Mouse (Mus musculus) lung, adult 18-20 months (tissue): Measurements from ENCODE around the gene Gm28048.

Experiments used
- DNase-seq, 2 experiments: peaks; one replicate each; pipeline ENCODE4 v3.0.0; 2022; ENCODE audit warnings: mixed read lengths in 2 of 2

Gene Gm28048

GRCm38 (mm10) chr11:22989786-22990185 is 7.9 kb upstream of the Gm28048 start:
- no peak for DNase-seq

DNA sequence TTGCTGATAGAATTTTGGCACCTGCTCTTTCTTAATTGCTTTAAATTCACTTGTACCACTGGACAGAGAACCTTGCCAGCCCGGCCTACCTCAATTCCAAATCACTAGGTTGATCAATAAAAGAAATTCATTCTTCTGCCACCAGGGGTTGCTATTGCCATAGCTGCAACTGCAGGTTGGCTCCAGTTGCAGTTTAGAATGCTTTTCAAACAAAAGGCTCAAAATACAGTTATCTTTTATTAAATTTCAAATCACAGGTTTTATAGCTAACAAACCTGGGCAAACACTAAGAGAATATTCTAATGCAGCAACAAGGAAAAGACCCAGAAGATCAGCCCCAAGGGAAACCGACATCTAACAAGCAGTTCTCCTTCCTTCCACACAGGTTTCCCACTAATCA is 5.5 kb upstream of the Gm28048 start:
- DNase-seq, result peak in 1 of 2 experiments; percentile 45

GRCm38 (mm10) chr11:22985510-22985909 is 3.6 kb upstream of the Gm28048 start:
- DNase-seq, result no peak

- no peak for DNase-seq
Observed at GRCm38 (mm10) chr11:22982846-22983245, 956 bp upstream of the Gm28048 start.

DNA sequence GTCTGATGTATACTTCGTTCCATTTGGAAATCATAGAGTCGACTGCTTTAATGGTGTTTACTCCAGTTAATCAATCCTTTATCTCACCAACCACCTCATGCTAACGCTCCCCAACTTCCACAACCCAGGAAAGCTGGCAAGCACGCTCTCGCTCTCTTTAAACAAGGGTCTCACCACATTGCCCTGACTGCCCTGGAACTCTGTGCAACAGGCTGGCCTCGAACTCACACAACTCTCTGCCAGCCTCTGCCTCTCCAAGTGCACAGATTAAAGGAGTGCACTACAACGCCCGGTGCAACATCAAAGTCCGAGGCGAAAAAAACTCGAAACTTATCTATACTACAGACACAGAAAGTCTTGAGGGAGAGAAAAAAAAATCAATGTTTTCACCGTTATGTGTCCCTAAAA is 343 bp downstream of the Gm28048 start:
- no peak for DNase-seq

GRCm38 (mm10) chr11:22981041-22981440 is 849 bp downstream of the Gm28048 start:
- no peak for DNase-seq

DNA sequence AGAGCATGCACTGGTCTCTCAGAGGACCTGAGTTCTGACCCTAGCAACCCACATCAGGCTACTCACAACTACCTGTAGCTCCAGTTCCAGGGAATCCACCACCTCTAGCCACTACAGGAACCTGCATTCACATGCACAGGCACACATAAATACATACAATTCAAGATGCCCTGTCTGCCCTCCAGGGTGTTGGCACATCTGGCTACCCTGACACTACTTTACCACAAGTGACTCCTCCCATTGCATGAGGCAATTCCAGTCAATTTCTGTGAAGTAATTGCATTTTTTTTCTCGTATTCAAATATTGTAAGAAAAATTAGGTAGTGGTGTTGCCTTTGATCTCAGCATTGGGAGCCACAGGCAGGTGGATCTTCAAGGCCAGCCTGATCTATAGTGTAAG is 2.7 kb downstream of the Gm28048 start:
- no peak for DNase-seq

DNA sequence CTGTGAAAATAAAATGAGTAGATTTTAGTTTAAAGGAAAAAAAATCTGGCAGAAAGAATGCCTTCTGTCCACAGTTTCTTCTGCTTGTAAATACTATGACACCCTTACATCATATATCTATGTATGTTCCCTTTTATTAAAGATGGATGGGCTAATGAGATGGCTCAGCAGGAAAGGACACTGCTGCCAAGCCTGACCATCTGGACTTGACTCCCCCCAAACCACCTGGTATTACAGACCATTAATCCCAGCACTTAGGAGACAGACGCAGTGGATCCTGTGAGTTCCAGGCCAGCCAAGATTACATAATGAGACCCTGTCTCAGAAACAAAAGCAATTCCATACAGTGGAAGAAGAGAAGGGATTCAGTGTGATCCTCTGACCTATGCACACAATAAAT is 3.2 kb downstream of the Gm28048 start:
- DNase-seq, result no peak

DNA sequence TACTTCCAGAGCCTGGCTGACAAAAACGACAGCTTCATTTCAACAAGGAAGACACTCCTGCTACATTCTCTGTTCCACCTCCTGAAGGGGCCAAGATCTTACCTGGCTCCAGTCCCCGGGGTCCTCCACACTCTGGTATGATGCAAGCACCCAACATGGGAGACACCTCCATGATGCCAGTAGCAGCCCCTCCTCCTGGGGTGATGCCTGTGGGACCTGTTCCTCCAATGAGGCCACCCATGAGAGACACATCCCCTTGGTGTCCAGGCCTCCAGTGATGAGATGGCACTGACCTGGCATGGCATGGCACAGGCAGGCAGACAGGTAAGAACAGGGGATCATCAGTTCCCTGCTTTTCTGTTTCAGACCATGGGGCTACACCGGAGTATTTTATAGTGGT is 3.7 kb downstream of the Gm28048 start:
- no peak for DNase-seq

DNA sequence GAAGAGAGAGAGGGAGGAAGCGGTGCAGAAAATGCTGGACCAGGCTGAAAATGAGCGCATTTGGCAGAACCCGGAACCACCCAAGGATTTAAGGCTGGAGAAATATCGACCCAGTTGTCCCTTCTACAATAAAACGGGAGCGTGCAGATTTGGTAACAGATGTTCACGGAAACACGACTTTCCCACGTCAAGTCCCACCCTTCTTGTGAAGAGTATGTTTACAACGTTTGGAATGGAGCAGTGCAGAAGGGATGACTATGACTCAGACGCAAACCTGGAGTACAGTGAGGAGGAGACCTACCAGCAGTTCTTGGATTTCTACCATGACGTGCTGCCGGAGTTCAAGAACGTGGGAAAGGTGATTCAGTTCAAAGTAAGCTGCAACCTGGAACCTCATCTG is 8.3 kb downstream of the Gm28048 start:
- DNase-seq, result peak in 1 of 2 experiments; percentile 24

DNA sequence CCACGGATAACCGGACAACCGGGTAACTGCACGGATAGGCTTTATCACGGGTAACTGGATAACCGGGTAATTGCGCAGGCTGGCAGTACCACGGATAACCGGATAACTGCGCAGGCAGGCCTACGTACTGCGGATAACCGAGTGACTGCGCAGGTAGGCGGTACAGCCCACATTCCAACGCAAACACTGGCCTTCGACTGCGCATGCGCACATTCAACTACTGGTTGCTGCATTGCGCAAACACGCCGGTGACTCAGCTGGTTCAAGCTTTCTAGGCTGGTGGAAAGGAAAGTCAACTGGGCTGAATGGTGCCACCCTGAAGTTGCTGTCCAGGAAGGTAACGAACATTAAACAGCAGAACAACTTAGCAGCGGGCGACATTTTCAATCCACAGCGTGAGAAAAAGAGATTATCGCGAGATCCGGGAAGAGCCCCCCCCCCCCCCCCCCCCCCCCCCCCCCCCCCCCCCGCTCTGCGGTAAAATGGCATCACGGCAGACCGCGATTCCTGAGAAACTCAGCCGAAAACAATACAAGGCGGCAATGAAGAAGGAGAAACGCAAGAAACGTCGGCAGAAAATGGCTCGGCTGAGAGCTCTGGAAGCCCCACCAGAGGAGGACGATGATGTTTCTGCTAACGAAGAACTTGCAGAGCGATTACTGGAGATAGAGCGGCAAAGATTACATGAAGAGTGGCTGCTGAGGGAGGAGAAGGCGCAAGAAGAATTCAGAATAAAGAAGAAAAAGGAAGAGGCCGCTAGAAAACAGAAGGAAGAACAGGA is 9.0 kb downstream of the Gm28048 start:
- DNase-seq, result peak; percentile 92

DNA sequence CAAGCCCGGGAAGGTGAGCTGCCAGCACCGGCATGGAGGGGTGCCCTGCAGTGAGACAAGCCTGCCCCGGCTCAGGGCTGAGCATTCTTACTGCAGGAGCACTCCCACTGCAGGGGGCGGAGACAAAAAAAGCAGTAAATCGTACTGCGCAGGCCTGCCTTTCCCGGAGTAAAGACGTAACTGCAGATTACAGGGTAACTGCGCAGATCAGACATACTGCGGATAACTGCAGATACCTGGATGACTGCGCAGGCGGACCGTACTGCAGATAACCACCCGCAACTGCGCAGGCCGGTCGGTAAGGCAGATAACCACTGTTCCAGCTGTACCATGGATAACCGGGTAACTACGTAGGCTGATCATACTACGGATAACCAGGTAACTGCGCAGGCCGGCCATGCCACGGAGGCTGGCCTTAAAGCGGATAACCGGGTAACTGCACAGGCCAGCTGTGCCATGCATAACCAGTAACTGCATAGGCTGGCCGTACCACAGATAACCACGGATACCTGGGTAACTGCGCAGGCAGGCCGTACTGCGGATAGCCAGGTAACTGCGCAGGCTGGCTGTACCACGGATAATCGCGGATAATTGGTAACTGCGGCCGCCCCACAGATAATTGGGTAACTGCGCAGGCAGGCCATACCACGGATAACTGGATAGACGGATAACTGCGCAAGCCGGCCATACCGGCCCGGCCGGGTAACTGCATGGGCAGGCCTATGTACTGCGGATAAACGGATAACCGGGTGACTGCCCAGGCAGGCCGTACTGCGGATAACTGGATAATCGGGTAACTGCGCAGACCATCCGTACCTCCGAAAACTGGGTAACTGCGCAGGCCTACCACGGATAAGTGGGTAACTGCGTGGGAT is 9.8 kb downstream of the Gm28048 start, which contains the start of gene Zrsr1:
Gene Zrsr1, plus strand, starts transcription at position 171 of the 875 bp plus-strand sequence.
- DNase-seq, result peak; percentile 83 to 85

GRCm38 (mm10) chr11:22970546-22970945 is 11.3 kb downstream of the Gm28048 start:
- DNase-seq, result no peak

DNA sequence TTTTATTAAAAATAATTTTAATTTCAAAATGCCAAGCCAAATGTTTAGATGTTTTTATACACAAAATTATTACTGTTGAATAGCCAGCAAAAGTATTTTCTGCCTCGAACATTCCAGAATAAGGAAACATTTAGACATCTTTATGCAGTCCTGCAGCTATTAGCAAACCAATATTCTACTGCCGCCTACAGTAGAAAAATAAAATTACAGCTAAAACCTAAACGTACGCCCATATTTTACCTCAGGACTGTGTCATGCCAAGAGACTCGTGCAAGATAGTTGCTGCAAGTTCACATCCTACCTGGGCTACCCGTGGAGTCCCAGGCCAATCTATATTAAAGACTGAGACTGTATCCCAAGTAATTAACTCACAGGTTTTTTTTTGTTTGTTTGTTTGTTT is 12.4 kb downstream of the Gm28048 start:
- no peak for DNase-seq

- DNase-seq, result peak in 1 of 2 experiments; percentile 35
Observed at GRCm38 (mm10) chr11:22965503-22965902, 16.4 kb downstream of the Gm28048 start.

- DNase-seq, result no peak
Observed at GRCm38 (mm10) chr11:22964401-22964800, 17.5 kb downstream of the Gm28048 start.

GRCm38 (mm10) chr11:22962101-22962500 is 19.8 kb downstream of the Gm28048 start:
- no peak for DNase-seq

DNA sequence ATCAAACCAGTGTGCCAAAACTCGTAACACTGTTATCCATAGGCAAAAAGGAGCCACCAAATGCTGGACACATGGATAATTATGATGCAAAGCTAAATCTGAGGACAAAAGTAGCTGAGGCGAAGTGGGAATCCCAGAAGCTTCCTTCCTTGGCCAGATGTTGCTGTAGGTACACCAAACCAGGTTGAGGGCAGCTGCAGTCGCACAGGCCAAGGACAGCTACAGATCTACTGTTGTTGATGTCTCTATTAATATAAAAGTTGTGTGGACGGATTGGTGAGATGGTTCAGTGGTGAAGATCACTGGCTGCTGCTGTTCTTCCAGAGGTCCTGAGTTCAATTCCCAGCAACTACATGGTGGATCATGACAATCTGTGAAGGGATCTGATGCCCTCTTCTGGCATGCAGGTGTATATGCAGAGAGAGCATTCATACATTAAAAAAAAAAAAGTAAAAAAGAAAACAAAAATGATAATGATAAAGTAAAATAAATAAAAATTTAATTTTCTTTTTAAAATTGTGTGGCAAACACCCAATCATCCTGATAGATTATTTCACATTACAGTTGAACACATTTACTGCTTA is 24.0 kb downstream of the Gm28048 start:
- DNase-seq, result no peak

GRCm38 (mm10) chr11:22956830-22957229 is 25.1 kb downstream of the Gm28048 start:
- peak; percentile 70 to 72 for DNase-seq

- DNase-seq, result no peak
Observed at GRCm38 (mm10) chr11:22956346-22956745, 25.5 kb downstream of the Gm28048 start.

- DNase-seq, result no peak
Observed at GRCm38 (mm10) chr11:22952668-22953067, 29.2 kb downstream of the Gm28048 start.

DNA sequence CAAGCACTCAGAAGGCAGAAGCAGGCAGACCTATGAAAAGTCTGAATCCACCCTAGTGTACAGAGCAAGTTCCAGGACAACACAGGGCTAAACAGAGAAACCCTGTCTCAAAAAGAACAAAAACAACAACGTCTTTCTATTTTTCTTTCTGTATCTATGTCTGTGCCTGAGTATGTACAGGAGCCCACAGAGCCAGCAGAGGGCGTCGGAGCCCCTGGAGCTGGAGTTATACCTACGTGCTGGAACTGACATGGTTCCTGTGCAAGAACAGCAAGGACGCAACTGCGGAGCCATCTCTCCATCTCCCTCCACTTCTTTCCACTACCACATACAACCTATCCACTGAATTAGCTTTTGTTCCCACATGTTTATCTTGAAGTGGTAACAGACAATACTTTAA is 31.8 kb downstream of the Gm28048 start:
- DNase-seq, result no peak

GRCm38 (mm10) chr11:22949101-22949500 is 32.8 kb downstream of the Gm28048 start:
- DNase-seq, result no peak
